Mouse (Mus musculus) gastrocnemius, postnatal 25 days (tissue): ENCODE results near the gene Dvl1. TPM values are rescaled to one million over a fixed set of nuclear protein-coding genes. Genes with fewer than 3 reads are reported as not detected.

Experiments used
- DNase-seq: peaks from one replicate; pipeline ENCODE4 v3.0.0; 2022
- long read RNA-seq, 2 experiments: library from polyadenylated mRNA; stranded (forward); transcript quantifications; one replicate each; pipeline ENCODE4 v2.0.0; 2021
- total RNA-seq, 2 experiments: library from RNA; stranded (reverse); gene quantifications; 1 replicate in 1 of 2; 2 replicates in 1 of 2; pipeline ENCODE4 v1.2.3; 2021

The Dvl1 gene
- 100 to 1,000 TPM in 1 of 2 experiments, 10 to 100 TPM in 1; 100.0 to 103 TPM for total RNA-seq
- long read RNA-seq, experiment 1, transcript Dvl1-201 (15 exons, 3,358 nt), result major isoform, 41 of 134 reads
- long read RNA-seq, experiment 1, partial matches to known transcripts, result 37 of 134 reads
- long read RNA-seq, experiment 1, other reads (novel, unspliced or antisense), result 56 of 134 reads
- long read RNA-seq, experiment 2, transcript Dvl1-201 (15 exons, 3,358 nt), result major isoform, 84 of 247 reads
- long read RNA-seq, experiment 2, partial matches to known transcripts, result 36 of 247 reads
- long read RNA-seq, experiment 2, other reads (novel, unspliced or antisense), result 127 of 247 reads

DNA sequence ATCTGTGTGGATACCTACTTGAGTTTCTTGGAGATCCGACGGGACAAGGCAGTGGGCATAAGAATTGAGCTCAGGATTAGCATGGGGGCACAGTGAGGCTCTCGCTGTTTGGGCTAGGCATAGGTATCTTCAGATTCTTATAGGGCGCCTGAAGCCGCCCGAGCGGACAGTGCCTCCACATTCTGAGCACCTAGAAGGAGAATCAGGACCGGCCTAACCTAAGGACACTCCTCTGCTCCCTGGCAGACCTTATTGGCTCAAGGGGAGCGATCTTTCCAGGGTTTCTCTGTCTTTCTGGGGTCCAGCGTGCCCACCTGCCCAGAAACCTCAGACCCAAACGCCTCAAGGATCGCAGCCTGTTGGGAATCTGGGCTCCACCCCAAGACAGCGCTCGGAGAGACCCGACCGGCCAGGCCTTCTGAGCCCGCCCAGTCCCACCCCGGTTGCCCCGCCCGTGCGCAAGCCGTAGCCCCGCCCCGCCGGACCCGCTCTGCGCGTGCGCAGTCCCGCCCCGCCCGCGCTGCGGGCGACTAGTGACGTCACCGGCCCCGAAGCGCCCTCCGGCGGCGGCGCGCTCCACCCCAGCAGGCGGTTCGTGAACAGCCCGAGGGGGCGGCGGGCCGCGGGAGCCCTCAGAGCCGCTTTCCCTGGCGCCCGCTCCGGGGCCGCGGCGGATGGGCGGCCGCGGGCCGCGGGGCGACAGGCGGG is at the start of gene Dvl1:
Gene Dvl1 (plus strand): TSS at position 532 of the 708 bp plus-strand sequence.
- peak; percentile 92 for DNase-seq

DNA sequence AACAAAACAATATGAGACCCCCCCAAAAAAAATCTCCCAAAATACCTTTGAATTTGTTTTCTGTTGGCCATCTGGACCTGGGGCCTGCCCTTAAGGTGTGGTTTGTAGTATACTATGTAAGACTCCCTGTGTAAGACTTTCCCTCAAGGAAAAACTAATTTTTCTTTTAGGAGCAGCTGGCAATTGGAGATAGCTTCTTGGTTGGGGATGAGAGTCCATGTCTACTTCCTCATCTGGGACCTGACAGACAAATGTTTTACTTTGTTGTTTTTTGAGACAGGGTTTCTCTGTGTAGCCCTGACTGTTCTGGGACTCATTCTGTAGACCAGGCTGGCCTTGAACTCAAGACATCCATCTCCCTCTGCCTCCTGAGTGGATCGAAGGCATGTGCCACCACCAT is 45.1 kb upstream of the Dvl1 start:
- DNase-seq, result no peak

GRCm38 (mm10) chr4:155802741-155803339 is 44.4 kb upstream of the Dvl1 start, which contains the start of gene Mrpl20:
TSS of gene Mrpl20 (plus strand) at chr4:155802878.
- DNase-seq, result no peak

- DNase-seq, result peak; percentile 93
These were observed 43.7 kb upstream of the Dvl1 start for GRCm38 (mm10) chr4:155803340-155804041.

- DNase-seq, result no peak
These were observed 39.4 kb upstream of the Dvl1 start for GRCm38 (mm10) chr4:155807841-155808240.

- peak; percentile 95 for DNase-seq
These were observed 35.1 kb upstream of the Dvl1 start, which contains the start of gene Ccnl2 for GRCm38 (mm10) chr4:155811929-155812664. TSS of gene Ccnl2 (plus strand) at chr4:155812489.

DNA sequence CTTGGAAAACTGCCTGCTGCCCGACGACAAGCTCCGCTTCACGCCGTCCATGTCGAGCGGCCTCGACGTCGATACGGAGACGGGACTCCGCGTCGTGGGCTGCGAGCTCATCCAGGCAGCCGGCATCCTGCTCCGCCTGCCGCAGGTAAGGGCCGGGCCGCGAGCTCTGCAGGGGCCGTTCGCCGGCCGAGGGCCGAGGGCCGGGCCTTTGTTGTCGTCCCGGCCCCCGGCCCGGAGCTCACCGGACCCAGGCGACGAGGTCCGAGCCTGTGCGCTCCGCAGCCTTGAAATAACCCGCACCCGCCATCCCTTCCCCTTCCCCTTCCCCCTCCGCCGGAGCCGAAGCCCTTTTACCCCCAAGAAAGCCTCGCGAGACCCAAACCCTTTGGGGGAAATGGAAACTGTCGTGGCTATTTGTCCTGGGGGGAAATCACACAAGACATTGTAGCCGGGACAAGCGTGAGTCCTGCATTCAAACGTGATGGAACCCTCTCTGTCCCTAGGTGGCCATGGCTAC is 34.5 kb upstream of the Dvl1 start:
- DNase-seq, result no peak

GRCm38 (mm10) chr4:155817533-155817932 is 29.7 kb upstream of the Dvl1 start:
- no peak for DNase-seq

DNA sequence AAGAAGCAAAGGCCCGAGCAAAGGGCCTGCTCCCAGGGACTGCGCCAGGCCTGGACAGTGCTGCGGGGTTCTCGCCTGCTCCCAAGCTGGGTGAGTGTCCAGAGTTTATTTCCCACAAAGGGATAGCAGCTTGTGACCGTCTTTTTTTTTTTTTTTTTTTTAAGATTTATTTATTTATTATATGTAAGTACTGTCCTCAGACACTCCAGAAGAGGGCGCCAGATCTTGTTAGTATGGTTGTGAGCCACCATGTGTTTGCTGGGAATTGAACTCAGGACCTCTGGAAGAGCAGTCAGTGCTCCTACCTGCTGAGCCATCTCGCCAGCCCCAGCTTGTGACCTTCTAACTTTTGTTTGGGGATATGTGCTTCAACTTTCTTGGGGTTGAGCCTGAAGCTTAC is 26.2 kb upstream of the Dvl1 start:
- no peak for DNase-seq

DNA sequence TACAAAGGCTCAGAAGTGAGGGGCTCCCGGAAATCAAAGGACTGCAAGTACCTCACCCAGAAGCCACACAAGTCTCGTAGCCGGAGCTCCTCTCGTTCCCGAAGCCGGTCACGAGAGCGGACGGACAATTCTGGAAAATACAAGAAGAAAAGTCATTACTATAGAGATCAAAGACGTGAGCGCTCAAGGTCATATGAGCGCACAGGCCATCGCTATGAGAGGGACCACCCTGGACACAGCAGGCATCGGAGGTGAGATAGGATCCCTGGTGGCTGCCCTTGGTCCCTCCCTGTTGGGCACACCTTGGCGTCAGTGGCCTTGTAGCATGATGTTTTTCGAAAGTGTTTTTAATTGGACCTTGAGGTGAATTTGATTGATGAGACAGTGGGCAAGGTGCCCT is 23.8 kb upstream of the Dvl1 start:
- no peak for DNase-seq

- DNase-seq, result no peak
These were observed 17.3 kb upstream of the Dvl1 start for GRCm38 (mm10) chr4:155829866-155830265.

GRCm38 (mm10) chr4:155830596-155830995 is 16.6 kb upstream of the Dvl1 start:
- no peak for DNase-seq

GRCm38 (mm10) chr4:155831205-155831766 is 15.9 kb upstream of the Dvl1 start, which contains the start of gene Aurkaip1:
TSS of gene Aurkaip1 (plus strand) at chr4:155831272.
- peak; percentile 94 for DNase-seq

- DNase-seq, result no peak
These were observed 15.4 kb upstream of the Dvl1 start for GRCm38 (mm10) chr4:155831831-155832230.

DNA sequence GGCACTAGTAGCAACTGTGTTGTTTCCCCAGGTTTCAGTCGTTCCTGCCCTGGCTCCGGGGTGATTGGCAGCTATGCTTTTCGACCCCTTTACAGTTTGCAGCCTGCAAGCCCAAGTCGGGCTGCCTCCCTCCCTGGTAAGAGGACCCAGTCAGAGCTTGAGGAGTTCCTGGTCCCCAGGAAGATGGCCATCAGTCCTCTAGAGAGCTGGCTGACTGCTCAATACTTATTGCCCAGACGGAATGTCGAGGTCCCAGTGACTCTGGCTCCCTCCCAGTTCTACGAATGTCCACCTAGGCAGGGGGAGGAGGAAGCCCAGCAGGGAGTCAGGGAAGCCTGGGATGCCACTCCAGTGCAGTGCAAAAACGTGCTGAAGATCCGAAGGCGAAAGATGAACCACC is 14.9 kb upstream of the Dvl1 start:
- DNase-seq, result no peak

DNA sequence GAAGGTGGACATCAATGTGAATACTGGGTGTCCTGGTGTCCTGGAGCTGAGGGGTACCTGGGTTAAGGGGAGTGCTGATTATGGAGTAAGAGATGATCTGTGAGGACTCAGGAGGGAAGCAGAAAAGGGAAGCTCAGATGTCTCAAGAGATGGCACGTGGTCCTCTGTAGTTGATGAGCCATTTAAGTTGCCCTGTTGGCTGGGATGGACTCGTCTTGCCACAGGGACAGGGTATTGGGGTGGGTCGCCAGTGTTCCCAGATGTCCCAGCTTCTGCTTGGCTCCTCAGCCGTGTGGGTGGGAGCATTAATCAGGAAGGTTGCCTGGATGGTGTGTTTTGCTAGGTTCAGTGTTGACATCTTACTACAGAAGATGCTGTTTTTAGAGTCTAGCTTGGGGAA is 14.0 kb upstream of the Dvl1 start:
- DNase-seq, result no peak

GRCm38 (mm10) chr4:155833836-155834235 is 13.4 kb upstream of the Dvl1 start:
- DNase-seq, result peak; percentile 85

GRCm38 (mm10) chr4:155837404-155838010 is 9.7 kb upstream of the Dvl1 start:
- peak; percentile 78 for DNase-seq

DNA sequence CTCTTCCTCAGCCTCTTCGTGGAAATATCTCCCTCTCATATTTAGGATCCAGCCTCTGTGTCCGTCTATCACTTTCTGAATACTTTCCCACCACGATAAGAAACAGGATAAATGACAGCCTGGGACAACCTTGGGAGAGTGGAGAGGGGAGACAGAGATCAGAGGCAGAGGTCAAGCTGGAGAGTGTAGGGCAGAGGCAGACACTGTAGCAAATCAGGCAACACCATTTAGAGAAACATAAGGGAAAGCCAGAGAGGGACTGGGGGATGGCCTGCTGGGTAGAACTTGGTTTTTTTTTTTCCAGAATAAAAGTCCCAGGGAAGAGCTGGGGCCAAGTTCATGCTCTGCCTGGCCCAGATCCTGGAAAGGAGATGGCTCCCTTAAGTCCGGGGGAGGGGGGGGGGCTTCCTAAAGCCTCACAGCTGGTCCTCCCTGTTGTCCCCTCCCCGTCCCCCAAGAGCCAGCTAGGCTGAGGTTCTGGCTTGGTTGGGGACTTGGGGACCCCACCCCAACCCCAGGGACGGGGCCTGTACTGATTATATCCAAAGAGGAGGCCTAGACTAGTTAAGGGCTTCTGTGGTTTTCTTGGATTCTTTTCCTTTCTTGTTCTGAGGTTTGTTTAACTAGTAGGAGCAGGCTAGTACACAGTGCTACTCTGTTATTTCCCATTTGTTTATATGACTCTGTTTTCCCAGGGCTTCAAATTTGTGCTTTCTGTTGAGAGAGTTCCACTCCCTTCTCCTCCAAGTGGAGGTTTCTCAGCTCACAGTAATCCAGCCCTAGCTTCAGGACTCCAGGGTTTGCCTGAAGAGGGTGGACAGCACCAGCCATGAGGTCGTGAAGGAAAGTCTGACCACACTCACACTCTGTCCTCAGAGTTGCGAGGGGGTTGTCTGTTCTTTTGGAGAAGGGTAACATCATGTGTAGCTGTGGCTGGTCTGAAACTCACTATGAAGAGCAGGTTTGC is 8.7 kb upstream of the Dvl1 start:
- peak; percentile 74 for DNase-seq
